Mouse (Mus musculus) heart, adult 9 months (tissue): ENCODE measurements at regions not wholly inside any gene's neighbourhood (a gene's known extent, or its start where the extent isn't known, plus 50 kb on each side); places are given as distances from the start of the nearest gene placed in this dataset.
A peak's percentile ranks its signal among the peaks of the same experiment; 100 is the strongest.
"Not testable (repeated sequence)": the region's sequence is repeated elsewhere in the genome, so short reads cannot be mapped to it uniquely, and the experiment has no call there.

ENCODE experiments used
- DNase-seq, 2 experiments: peaks; one replicate each; pipeline ENCODE4 v3.0.0; 2022; ENCODE audit warnings: low spot score in 2 of 2

DNA sequence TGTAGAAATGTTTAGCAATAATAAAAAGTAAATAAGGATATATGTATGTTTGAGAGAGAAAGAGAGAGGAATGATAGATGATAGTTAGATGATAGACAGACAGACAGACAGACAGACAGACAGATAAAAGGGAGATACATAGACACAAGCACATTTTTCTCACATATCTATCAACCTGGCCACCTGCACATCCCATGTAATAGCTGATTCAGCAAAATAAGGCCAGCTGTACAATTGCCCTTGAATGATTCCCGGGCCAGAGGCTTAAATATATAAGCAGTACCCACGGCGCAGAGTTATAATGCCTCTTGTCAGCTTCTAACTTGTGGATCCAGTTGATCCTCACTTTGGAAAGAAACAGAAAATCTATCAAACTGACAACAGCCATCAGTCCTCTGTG, 178.5 kb downstream of the Tmem114 start:
- DNase-seq: no peak

GRCm38 (mm10) chr16:8245612-8246011, 179.3 kb downstream of the Tmem114 start:
- DNase-seq: no peak

DNA sequence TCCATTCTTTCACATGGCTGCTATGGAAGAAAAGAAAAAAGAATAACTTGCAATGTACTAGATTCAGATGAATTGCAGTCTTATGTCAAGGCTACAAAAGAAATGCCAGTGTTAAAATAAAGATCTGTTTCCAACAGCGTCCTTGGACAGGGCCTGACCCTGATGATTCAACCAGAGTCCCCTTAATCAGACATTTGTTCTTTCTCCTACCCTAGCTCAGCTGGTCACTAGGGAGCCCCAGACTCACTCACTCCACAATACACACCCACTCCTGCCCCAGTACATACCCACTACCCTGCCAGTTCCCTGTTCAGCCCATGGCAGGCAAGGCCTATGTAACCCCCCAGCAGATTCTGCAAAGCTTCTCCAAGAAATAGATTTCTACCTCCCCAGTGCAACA, 190.6 kb downstream of the Tmem114 start:
- DNase-seq: no peak

DNA sequence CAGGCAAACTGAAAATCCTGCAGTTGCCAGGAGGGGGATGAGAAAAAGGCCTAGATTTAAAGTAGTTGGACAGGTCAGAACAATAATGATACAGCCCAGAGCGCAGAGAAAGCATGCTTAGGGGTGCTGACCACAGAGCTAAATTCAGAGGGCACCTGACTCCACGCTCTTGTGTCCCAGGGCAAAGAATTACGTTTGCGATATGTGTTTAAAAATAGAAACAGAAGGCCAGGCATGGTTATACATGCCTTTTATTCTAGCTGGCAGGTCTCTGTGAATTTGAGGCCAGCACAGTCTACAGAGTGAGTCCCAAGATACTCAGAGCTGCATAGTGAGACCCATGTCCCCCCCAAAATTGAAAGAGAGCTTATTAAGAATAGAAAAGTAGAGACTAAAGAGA, 192.9 kb downstream of the Tmem114 start:
- peak; percentile 55 to 68 for DNase-seq

- no peak for DNase-seq
These were observed 201.2 kb downstream of the Tmem114 start for GRCm38 (mm10) chr16:8223625-8224300.

- DNase-seq: peak; percentile 77 to 87
These were observed 216.4 kb downstream of the Tmem114 start for GRCm38 (mm10) chr16:8208251-8209181.

- DNase-seq: no peak
These were observed 219.9 kb downstream of the Tmem114 start for GRCm38 (mm10) chr16:8205014-8205413.

- DNase-seq: no peak
These were observed 223.6 kb downstream of the Tmem114 start for GRCm38 (mm10) chr16:8201306-8201705.

GRCm38 (mm10) chr16:8198771-8199562, 226.0 kb downstream of the Tmem114 start:
- no peak for DNase-seq

DNA sequence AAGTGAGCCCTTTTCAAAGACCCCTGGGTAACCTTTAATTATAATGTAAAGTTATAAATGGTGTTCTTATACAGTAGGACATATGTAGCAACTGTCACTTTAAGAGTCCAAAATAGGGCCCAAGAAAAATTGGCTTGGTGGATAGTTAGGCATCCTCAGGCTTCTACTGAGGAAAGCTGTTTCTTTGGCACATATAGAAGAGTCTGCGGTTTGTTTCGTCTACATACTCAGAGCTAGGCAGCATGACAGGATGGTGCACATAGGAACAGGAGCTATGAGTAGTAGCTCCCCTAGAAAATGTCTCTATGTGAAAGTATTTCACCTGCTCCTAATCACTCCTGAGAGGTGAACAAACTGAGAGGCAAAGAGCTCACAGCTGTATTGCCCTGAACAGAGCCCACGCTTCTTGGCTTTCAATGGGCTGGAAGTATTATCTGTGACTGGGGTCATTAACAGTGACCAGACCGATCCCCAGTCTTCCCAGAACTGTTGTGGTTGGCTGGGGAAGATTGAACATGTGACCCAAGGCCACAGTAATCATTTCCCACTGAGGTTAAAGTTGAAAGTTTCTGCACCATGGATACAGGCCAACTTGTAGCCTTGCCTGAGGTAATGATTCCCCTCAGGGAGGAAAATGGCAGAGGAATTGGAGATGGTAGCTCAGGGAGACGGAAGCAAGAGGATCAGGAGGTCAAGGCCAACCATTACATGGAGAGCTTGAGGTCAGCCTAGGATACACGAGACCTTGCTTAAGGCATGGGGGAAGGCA, 235.3 kb downstream of the Tmem114 start:
- peak; percentile 30 to 40 for DNase-seq

DNA sequence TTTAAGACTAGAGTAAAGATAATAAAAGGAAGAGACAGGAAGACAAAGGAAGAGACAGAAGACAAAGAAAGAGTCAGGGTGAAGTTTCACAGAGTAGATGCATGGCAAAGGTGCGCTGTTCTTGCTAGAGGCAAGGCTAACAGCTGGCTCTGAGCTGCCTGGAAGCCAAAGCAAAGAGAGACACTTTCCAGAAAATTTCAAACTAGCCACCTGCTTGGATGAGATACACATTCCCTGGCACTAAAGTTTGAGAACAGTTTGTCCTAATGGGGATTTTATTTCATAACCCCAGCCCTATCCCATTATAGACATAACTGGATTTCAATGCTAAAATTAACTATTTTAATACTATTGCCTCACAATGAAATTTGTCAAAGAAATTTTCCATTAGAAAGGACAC, 235.9 kb downstream of the Tmem114 start:
- DNase-seq: peak; percentile 24 to 53

DNA sequence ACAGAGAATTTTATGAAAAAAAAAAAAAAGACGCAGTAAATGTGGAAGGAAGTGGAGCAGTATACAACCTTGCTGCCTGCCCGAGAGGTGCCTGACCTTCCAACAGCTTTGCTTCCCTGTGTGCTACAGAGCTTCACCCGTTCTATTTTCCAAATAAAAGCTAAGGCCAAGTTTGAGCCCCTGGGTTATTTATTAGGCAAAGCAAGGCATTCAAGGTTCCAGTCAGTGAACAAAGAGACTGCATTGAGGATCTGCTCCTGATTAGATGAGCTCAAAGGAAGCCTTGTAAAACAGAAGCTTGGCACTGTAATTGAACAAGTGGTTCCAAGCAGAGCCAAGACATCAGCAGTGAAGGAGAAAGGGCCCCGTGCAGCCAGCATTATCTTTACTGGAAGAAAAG, 236.4 kb downstream of the Tmem114 start:
- DNase-seq: peak; percentile 9

- no peak for DNase-seq
These were observed 240.2 kb downstream of the Tmem114 start for GRCm38 (mm10) chr16:8184781-8185180.

- DNase-seq: peak in 1 of 2 experiments; percentile 10
These were observed 246.0 kb downstream of the Tmem114 start for GRCm38 (mm10) chr16:8178946-8179345.

DNA sequence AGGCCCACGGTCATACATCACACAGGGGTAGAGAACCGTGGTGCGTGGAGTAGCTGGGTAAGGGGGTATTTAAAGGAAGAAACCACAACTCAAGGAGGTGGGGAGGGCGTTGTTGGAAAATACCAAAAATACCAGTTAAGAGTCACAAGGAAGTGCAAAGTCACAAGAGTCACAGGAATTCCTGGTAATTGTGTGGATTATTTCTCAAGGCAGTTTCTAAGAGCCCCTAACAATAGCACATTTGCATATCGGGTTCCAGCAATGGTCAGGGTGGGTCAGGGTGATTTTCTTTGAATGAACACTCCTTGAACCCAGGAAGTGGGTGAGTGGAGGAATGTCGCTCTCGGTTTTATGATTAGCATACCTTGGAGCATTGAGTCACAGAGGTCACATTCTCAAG, 247.7 kb downstream of the Tmem114 start:
- not testable (repeated sequence) for DNase-seq

DNA sequence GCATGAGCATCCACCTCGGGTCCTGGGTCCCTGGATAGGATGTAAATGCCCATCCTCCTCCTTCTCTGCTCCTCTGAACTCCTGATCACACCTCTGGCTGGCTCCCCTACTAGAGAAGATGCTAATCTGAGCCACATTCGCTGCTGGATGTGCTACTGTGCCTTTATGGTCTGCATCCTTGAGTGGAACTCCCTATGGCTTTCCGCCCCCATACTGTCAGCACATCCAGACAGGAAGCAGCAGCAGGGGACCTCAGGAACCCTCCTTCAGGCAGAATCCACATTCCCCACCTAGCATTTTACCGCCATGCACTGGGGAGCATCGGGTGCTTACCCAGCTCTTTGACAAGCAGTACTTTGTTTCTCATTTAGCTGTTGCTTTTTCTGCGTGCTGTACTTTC, 248.8 kb downstream of the Tmem114 start:
- no peak for DNase-seq
